Mouse (Mus musculus): ENCODE data around the gene Pex11g.

- TF ChIP-seq CTCF (IDR thresholded peaks at IDR 0.05; ENCODE audit: low read depth), result no peak
- TF ChIP-seq EP300 (IDR thresholded peaks at IDR 0.05; ENCODE audit: low read depth), result no peak
Observed at GRCm38 (mm10) chr8:3475715-3476429, 8.4 kb upstream of the Pex11g start.

Data from heart, postnatal 0 days (tissue).